Mouse (Mus musculus) adrenal gland, adult 8-10 months (tissue): ENCODE measurements around the gene Phtf2. TPM values are rescaled to one million over a fixed set of nuclear protein-coding genes. Genes with fewer than 3 reads are reported as not detected.

ENCODE experiments used
- total RNA-seq, 4 experiments: library from RNA; stranded (reverse); gene quantifications; 2 replicates each; pipeline ENCODE4 v1.2.4; 2022

Phtf2 gene
- total RNA-seq, 4 experiments from 2014 or later = 7.3 to 16.2 (median 11.5) TPM

Other genes starting within 250 kb of the Phtf2 start
- gene Tmem60, start 67 bp upstream of the Phtf2 start, total RNA-seq = 10 to 100 TPM; 16.9 to 24.3 (median 23.4) TPM
- 10 to 100 TPM; 14.6 to 21.7 (median 16.6) TPM for gene Rsbn1l, start 74.3 kb upstream of the Phtf2 start, total RNA-seq
- 10 to 100 TPM; 49.1 to 66.5 (median 62.2) TPM for gene Ptpn12, start 173.8 kb upstream of the Phtf2 start, total RNA-seq